Mouse (Mus musculus) forebrain, embryonic 13.5 days (tissue): ENCODE data around the gene Itgav. TPM values are rescaled to one million over a fixed set of nuclear protein-coding genes. Genes with fewer than 3 reads are reported as not detected.

ENCODE experiments used
- ATAC-seq: fragments of 200-750 bp; cut with Nextera tagmentation; 2 replicates; pipeline ENCODE4 v1.8.0; 2017
- H3K27ac ChIP-seq: fragments of 300-500 bp; sonication (generic); 2 replicates; pipeline ENCODE4 v1.5.1; 2015; ENCODE audit warnings: inconsistent platforms, mild to moderate bottlenecking, moderate library complexity
- H3K27me3 ChIP-seq: fragments of 300-500 bp; sonication (generic); 2 replicates; pipeline ENCODE4 v1.6.1; 2015; ENCODE audit warnings: mild to moderate bottlenecking, inconsistent platforms
- H3K36me3 ChIP-seq: fragments of 300-500 bp; sonication (generic); 2 replicates; pipeline ENCODE4 v1.6.1; 2015; ENCODE audit warnings: mild to moderate bottlenecking, inconsistent platforms; ENCODE audit not compliant: poor library complexity, severe bottlenecking
- H3K4me1 ChIP-seq: fragments of 300-500 bp; sonication (generic); 2 replicates; pipeline ENCODE4 v1.6.1; 2015; ENCODE audit warnings: inconsistent platforms
- H3K4me2 ChIP-seq: fragments of 300-500 bp; sonication (generic); 2 replicates; pipeline ENCODE4 v1.6.1; 2015; ENCODE audit warnings: inconsistent platforms, mild to moderate bottlenecking, moderate library complexity
- H3K4me3 ChIP-seq: fragments of 300-500 bp; sonication (generic); 2 replicates; pipeline ENCODE4 v1.5.1; 2015; ENCODE audit warnings: mild to moderate bottlenecking, inconsistent platforms
- H3K9ac ChIP-seq: fragments of 300-500 bp; sonication (generic); 2 replicates; pipeline ENCODE4 v1.6.1; 2015; ENCODE audit warnings: mild to moderate bottlenecking, inconsistent platforms
- H3K9me3 ChIP-seq: fragments of 300-500 bp; sonication (generic); replicated peaks from 2 replicates; pipeline ENCODE4 v1.6.1; 2016; ENCODE audit warnings: inconsistent platforms
- WGBS: fragments of 180-500 bp; shearing (Covaris S2); methylation state at CpG from one replicate; pipeline ENCODE4 v1.1.7; 2015; 5-methylcytosine and 5-hydroxymethylcytosine counted together
- polyA plus RNA-seq: library from polyadenylated mRNA; unstranded; fragments of >200 nt; fragmentation: Nextera tagmentation; extraction: Ambion mirVana; gene quantifications from 2 replicates; pipeline ENCODE4 v1.2.1, GENCODE M21; 2015

Gene Itgav
- polyA plus RNA-seq, 1 experiment from 2014 or later: 24.9 TPM

DNA sequence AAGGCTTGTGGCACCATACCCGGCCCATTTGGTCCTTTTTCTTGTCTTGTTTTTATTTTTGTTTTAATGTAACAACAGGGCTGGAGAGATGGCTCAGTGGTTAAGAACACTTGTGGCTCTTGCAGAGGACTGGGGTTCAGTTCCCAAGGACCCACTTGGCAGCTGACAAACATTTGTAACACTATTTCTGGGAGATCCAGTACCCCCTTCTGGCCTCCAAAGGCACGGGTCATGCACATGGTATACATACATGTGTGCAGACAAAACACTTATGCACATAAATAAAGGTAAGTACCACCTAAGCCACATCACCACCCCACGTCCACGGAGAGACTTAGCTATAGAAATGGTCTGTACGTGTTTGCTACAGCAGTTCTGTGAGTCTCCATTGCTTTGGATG, 12.6 kb downstream of the Itgav start:
- Histone ChIP-seq H3K27me3 (no peaks in the 10 kb centered on the region), H3K9ac (no peak overlapping the region), H3K4me1 (no peaks in the 10 kb centered on the region), H3K4me3 (no peak overlapping the region), H3K9me3 (no peaks in the 10 kb centered on the region), H3K4me2 (no peak overlapping the region), H3K27ac (no peak overlapping the region), H3K36me3 (0 out of 2 replicates have a peak, but pooled peaks cover 12% of the 10 kb centered on the region)
- ATAC-seq: no peak
- 97% methylated on average over 5 of the region's 5 CpGs for WGBS

DNA sequence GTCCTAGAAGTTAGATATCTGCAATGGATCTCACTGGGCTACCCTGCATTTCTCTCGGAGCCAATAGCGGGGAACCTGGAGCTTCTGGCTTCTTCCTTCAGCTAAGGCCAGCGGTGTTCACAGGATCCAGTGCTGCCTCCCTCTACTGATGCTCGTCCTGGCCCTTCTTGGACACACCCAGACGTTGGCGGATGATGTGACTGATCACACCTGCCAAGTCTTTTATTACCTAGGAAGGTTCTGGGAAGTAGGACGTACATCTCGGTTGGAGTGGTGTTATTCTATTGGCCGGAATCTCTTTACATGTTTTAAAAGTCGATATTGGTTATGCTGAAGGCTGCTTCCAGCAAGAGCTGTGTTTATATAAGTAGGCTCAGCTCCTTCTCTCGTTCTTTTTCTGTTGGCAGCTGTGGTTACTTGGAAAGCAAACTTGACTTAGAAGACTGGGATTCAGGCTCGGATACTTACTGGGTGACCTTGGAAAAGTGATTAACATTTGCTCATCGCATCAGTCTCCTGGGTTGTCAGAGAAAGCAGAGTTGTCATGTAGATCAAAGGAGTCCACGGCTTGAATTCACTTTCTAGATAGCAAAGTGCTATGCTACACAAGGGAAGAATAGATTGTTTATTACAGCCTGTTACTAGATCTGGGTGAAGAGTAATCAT, 14.5 kb downstream of the Itgav start:
- no peaks in the 10 kb centered on the region for H3K27me3 ChIP-seq
- WGBS: 92% methylated on average over 14 of the region's 14 CpGs
- H3K9ac ChIP-seq: no peak overlapping the region
- ATAC-seq: no peak
- no peaks in the 10 kb centered on the region for H3K9me3 ChIP-seq
- no peak overlapping the region for H3K4me3 ChIP-seq
- 0 out of 2 replicates have a peak, but pooled peaks cover 12% of the 10 kb centered on the region for H3K36me3 ChIP-seq
- H3K4me1 ChIP-seq: no peaks in the 10 kb centered on the region
- no peak overlapping the region for H3K4me2 ChIP-seq
- H3K27ac ChIP-seq: no peak overlapping the region

DNA sequence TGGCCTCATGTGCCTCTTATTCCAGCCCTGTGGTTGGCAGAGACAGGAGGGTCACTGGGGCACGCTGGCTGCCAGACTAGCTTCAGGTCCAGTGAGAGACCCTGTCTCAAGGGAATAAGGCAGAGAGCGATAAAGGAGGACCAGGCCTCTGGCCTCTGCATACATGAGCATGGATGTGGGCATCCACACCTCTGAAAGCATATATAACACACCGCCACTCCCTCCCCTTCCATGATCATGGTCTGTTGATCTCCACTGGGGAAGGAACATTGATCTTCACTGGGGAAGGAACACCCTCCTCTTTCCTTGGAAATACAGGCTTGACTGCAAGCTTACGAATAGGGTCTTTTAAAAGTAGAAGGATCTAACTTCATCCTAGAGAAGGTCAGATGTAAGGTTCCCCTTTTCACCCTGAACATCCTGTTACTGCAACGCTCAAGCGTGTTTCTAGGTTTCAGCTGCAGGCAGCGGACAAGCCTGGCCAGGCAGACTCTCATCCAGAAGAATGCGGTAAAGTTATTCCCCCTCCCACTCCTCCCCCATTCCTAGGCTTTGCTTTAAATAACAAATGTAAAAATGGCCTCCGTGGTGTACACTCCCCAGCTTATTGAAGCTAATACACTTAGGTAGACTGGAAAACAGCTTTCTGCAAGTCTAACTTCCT, 15.4 kb downstream of the Itgav start:
- Histone ChIP-seq H3K9ac (no peak overlapping the region), H3K27ac (no peak overlapping the region), H3K4me2 (no peak overlapping the region), H3K36me3 (0 out of 2 replicates have a peak, but pooled peaks cover 12% of the 10 kb centered on the region), H3K9me3 (no peaks in the 10 kb centered on the region), H3K27me3 (no peaks in the 10 kb centered on the region), H3K4me3 (no peak overlapping the region), H3K4me1 (no peaks in the 10 kb centered on the region)
- WGBS: 82% methylated on average over 9 of the region's 9 CpGs
- no peak for ATAC-seq

DNA sequence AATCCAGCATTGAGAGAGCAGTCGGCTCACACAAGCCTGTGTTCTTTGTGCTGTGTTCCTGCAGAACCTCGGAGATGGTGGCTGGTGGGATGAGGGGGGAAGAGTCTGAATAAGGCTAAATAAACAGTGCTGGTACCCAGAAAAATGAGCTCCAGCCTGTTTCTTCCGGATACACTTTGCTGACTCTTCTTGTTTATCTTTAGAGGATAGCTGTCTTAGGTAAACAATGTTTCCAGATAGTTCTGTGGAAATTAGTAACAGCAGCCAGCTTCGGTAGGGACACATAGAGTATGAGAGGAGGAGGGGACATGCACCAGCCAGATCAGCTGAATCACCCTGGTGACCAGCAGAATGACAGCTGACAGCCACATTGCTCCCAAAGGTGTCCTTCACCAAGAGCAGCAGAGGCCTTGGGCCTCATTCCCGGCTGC, 16.4 kb downstream of the Itgav start:
- ATAC-seq: no peak
- Histone ChIP-seq H3K27me3 (no peaks in the 10 kb centered on the region), H3K36me3 (0 out of 2 replicates have a peak, but pooled peaks cover 12% of the 10 kb centered on the region), H3K4me1 (no peaks in the 10 kb centered on the region), H3K4me3 (no peak overlapping the region), H3K9ac (no peak overlapping the region), H3K27ac (no peak overlapping the region), H3K4me2 (no peak overlapping the region), H3K9me3 (no peaks in the 10 kb centered on the region)
- 59% methylated on average over 5 of the region's 5 CpGs for WGBS

DNA sequence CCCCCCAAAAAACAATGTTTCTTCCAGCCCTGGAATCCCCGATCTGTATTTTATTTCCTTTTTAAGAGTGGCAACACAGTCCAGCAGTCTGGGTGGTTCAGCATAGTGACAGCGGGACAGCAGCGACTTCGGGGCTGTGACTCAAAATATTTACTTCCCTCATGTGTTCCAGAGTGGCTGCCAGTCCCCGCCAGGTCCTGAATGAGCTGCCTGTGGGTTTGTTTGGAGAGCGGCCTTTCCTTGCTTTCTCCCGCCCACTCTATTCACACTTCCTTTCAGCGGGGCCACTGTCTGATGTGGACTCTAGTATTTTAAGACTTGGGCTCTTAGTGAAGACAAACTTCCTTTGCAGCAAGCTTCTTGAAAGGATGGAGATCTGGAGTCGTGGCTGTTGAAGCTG, 18.0 kb downstream of the Itgav start:
- WGBS: 52% methylated on average over 9 of the region's 9 CpGs
- no peaks in the 10 kb centered on the region for H3K4me1 ChIP-seq
- ATAC-seq: no peak
- H3K9me3 ChIP-seq: no peaks in the 10 kb centered on the region
- H3K4me2 ChIP-seq: no peak overlapping the region
- H3K4me3 ChIP-seq: no peak overlapping the region
- no peak overlapping the region for H3K27ac ChIP-seq
- no peaks in the 10 kb centered on the region for H3K27me3 ChIP-seq
- H3K9ac ChIP-seq: no peak overlapping the region
- 0 out of 2 replicates have a peak, but pooled peaks cover 8% of the 10 kb centered on the region for H3K36me3 ChIP-seq

DNA sequence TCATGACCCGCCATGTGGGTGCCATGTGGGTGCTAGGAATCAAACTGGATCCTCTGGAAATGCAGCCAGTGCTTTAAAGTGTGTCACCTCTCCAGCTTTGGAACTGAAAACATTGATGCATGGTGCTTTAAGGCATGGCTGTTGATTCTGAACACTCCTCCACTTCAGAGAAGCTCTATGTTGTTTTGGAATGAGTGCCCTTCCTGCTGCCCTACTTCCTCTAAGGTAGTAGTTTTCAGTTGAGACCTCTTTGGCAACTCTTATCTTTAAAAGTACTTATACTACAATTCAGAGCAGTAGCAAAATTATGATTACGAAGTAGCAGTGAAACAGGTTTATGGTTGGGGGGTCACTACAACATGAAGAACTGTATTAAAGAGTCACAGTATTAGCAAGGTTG, 18.6 kb downstream of the Itgav start:
- Histone ChIP-seq H3K27ac (no peak overlapping the region), H3K9ac (no peak overlapping the region), H3K9me3 (no peaks in the 10 kb centered on the region), H3K4me2 (no peak overlapping the region), H3K4me1 (no peaks in the 10 kb centered on the region), H3K36me3 (0 out of 2 replicates have a peak, but pooled peaks cover 7% of the 10 kb centered on the region), H3K4me3 (no peak overlapping the region), H3K27me3 (no peaks in the 10 kb centered on the region)
- WGBS: 100% methylated on average over 2 of the region's 2 CpGs
- no peak for ATAC-seq

DNA sequence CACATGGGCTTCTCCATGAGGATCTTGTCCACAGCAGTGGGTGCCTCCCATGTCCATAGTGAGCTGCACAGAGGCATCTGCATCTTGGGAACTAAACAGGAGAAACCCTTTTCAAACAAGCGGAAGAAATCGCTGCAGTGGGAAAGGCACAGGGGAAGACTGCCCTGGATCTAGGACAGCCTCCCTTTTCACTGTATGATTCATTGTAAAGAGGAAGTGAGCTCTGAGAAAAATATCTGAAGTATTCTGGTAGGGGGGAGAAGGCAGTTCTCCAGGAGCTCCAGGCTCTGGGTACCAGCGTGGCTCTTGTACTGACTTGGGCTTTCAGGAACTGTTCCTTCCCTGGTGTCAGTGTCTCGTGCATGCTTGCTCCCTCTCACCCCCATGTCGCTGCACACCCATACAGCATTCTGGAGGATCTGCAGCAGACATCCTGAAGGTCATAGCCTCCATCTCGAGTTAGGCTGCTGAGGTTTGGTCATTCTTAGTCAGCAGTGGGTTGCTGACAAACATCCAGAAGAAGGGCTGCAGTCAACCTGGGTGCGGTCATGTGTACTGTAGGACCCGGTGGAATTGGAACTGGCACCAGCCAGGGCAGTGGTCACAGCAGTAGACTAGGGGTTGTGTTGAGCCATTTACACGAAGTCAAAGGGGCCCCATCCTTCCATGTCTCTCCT, 20.2 kb downstream of the Itgav start:
- Histone ChIP-seq H3K4me3 (no peak overlapping the region), H3K9ac (no peak overlapping the region), H3K4me1 (no peaks in the 10 kb centered on the region), H3K4me2 (no peak overlapping the region), H3K36me3 (peaks cover 9% of the 10 kb centered on the region), H3K27ac (no peak overlapping the region), H3K9me3 (no peaks in the 10 kb centered on the region), H3K27me3 (no peaks in the 10 kb centered on the region)
- WGBS: 88% methylated on average over 9 of the region's 9 CpGs
- ATAC-seq: no peak

DNA sequence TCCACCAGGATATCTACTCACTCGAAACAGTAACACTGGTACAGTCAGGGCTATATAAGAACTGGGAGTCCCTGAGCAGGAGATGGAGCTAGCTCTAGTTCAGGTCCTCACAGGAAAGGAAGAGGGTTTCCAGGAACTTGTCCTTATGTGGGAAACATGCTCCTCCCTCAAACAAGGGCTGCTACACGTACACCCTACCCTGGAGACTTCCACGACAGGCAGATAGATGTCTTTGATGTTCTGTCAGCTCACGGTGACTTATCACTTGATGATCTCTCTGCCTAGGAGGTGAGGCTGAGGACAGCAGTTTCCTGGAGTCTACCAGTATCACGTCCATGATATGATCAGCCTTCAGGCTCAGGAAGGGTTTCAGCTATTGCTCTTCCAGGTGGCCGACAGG, 21.1 kb downstream of the Itgav start:
- no peak overlapping the region for H3K4me2 ChIP-seq
- H3K4me3 ChIP-seq: no peak overlapping the region
- H3K9ac ChIP-seq: no peak overlapping the region
- ATAC-seq: no peak
- no peaks in the 10 kb centered on the region for H3K27me3 ChIP-seq
- no peaks in the 10 kb centered on the region for H3K4me1 ChIP-seq
- H3K36me3 ChIP-seq: peaks cover 9% of the 10 kb centered on the region
- no peak overlapping the region for H3K27ac ChIP-seq
- WGBS: 93% methylated on average over 6 of the region's 6 CpGs
- H3K9me3 ChIP-seq: no peaks in the 10 kb centered on the region

DNA sequence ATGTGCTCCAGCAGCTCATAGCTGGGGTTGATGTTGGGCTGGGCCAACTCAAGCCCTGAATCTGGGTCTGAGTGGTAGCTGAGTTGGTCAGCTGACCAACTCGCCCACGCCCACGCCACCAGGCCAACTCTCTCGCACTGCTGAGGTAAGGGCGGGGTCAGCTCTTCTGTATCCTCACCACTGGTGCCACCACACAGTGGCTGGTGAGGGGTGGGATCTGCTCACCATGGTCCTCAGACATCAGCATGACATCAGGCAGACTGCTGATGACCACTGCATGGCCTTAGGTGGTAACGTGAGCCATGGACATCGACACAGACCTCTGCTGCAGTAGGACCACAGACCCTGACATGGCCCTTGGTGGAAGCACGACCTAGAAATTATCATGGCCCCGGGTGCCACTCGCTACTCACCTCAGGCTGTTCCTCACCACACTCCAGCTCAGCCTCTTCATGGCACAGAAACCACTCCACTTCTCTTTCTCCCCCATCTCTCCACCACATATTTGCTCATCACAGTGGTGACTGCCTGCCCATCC, 24.5 kb downstream of the Itgav start:
- no peak overlapping the region for H3K4me3 ChIP-seq
- H3K27me3 ChIP-seq: no peaks in the 10 kb centered on the region
- H3K9ac ChIP-seq: no peak overlapping the region
- 97% methylated on average over 10 of the region's 10 CpGs for WGBS
- H3K36me3 ChIP-seq: peaks cover 9% of the 10 kb centered on the region
- no peak for ATAC-seq
- no peaks in the 10 kb centered on the region for H3K4me1 ChIP-seq
- no peak overlapping the region for H3K4me2 ChIP-seq
- no peaks in the 10 kb centered on the region for H3K9me3 ChIP-seq
- no peak overlapping the region for H3K27ac ChIP-seq

DNA sequence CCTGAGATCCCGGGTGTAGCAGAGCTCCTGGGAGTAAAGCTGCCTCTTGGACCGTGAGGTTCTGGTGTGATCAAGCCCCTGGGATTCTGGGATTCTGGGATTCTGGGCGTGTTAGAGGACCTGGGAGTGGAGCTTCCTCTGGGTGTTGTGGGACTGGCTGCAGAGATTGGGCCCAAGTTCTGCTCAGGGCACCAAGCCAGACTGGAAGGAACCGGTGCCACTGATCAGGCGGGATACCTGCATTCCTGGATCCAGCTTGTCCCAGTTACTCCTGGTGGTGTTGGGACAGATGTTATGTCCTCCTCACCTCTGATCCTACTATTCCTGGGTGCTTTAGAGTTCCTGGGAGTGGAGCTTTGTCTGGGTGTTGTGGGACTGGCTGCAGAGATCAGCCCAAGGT, 28.8 kb downstream of the Itgav start:
- Histone ChIP-seq H3K9ac (no peak overlapping the region), H3K27me3 (no peaks in the 10 kb centered on the region), H3K4me2 (no peak overlapping the region), H3K4me3 (no peak overlapping the region), H3K27ac (no peak overlapping the region), H3K4me1 (no peaks in the 10 kb centered on the region), H3K36me3 (peaks cover 9% of the 10 kb centered on the region), H3K9me3 (no peaks in the 10 kb centered on the region)
- ATAC-seq: no peak
- WGBS: 95% methylated on average over 5 of the region's 5 CpGs

DNA sequence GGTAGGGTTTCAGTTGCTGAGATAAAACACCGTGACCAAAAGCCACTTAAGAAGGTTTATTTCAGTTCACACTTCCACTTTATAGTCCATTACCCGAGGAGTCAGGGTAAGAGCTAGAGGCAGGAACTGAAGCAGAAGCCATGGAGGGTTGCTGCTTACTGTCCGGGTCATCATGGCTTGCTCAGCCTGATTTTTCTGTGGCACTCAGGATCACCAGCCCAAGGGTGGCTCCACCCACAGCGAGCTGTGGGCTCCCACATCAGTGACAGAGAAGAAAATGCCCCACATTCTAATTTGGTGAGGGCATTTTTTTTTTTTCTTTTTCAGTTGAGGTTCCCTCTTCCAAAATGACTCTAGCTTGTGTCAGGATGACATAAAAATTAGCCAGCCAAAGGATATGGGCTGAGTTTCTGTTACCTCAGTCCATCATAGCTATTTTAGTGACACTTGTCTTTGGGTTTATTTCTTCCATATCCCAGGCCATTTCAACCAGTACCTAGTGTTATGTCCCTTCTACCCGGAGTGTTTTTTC, 30.2 kb downstream of the Itgav start:
- peaks cover 8% of the 10 kb centered on the region for H3K4me1 ChIP-seq
- no peak overlapping the region for H3K27ac ChIP-seq
- ATAC-seq: no peak
- 89% methylated on average over 5 of the region's 5 CpGs for WGBS
- H3K36me3 ChIP-seq: no peaks in the 10 kb centered on the region
- no peak overlapping the region for H3K9ac ChIP-seq
- H3K4me2 ChIP-seq: no peak overlapping the region
- H3K9me3 ChIP-seq: no peaks in the 10 kb centered on the region
- no peaks in the 10 kb centered on the region for H3K27me3 ChIP-seq
- no peak overlapping the region for H3K4me3 ChIP-seq
